Mouse (Mus musculus) C2C12 (cell line): ENCODE measurements at regions not wholly inside any gene's neighbourhood (a gene's known extent, or its start where the extent isn't known, plus 50 kb on each side); places are given as distances from the start of the nearest gene placed in this dataset.

Source experiments
- CEBPB ChIP-seq: IDR thresholded peaks from one replicate; pipeline ENCODE4 v1.6.1; 2011; ENCODE audit warnings: low read depth, mild to moderate bottlenecking, control low read depth, moderate library complexity
- CTCF ChIP-seq: IDR thresholded peaks from one replicate; pipeline ENCODE4 v1.5.1; 2011; ENCODE audit not compliant: control insufficient read depth, insufficient read depth, insufficient read length
- MYOG ChIP-seq: IDR thresholded peaks from one replicate; pipeline ENCODE4 v1.6.1; 2011; ENCODE audit not compliant: control insufficient read depth, insufficient read length; ENCODE audit errors: extremely low read depth
- USF1 ChIP-seq: IDR thresholded peaks from one replicate; pipeline ENCODE4 v1.6.1; 2011; ENCODE audit warnings: low read depth, mild to moderate bottlenecking, control low read depth, moderate library complexity

DNA sequence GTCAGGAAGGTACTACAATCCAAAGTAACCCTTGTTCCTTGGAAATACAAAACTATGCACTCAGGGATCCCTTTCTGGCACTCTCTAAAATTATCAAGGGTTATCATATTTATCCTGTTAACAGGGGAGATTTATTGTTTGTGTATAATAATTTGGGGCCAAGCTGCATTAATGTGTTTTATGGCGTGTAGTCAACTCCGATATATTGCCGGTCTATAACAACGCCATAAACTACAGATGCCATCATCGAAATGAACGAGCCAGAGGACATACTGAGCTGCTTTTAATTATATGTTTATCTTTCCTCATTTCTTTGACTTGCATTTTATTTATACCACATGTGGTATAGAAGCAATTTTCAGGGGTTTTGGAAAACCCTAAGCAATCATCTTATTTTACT is 147.2 kb downstream of the Nr2f2 start:
- no peak for TF ChIP-seq CTCF
- TF ChIP-seq USF1 = no peak
- no peak for TF ChIP-seq CEBPB
- no peak for TF ChIP-seq MYOG
